Mouse (Mus musculus): Measurements from ENCODE around the gene Gpbp1. TPM values are rescaled to one million over a fixed set of nuclear protein-coding genes. Genes with fewer than 3 reads are reported as not detected.
A peak's percentile ranks its signal among the peaks of the same experiment; 100 is the strongest.

Gpbp1 gene
- polyA plus RNA-seq (2012; fragmentation: generic; extraction: Trizol): 20.3 TPM

- peak within 1 kb of the TSS; percentile 77 for H3K4me3 ChIP-seq
- TF ChIP-seq TCF12 (IDR thresholded peaks at IDR 0.05; ENCODE audit: insufficient read depth, poor library complexity, severe bottlenecking) (no peak), TCF3 (IDR thresholded peaks at IDR 0.05; ENCODE audit: insufficient read length, low read depth) (no peak), MAX (IDR thresholded peaks at IDR 0.05; ENCODE audit: low read depth) (no peak), USF1 (IDR thresholded peaks at IDR 0.05; ENCODE audit: low read depth) (no peak), MYOD1 (IDR thresholded peaks at IDR 0.05; ENCODE audit: control insufficient read depth in 1 of 3, insufficient read length in 2 of 3, low read depth in 2 of 3) (peak in 2 of 3 experiments; percentile 47 to 75), E2F4 (IDR thresholded peaks at IDR 0.05; ENCODE audit: insufficient read depth) (peak; percentile 55), POLR2AphosphoS2 (IDR thresholded peaks at IDR 0.05; ENCODE audit: insufficient read length, low read depth) (peak; percentile 84), CEBPB (IDR thresholded peaks at IDR 0.05; ENCODE audit: insufficient read depth, poor library complexity, severe bottlenecking) (no peak), MYOG (IDR thresholded peaks at IDR 0.05; ENCODE audit: control insufficient read depth in 1 of 3, insufficient read depth in 1 of 3, insufficient read length in 2 of 3, low read depth in 2 of 3) (peak in 2 of 3 experiments; percentile 67 to 71), POLR2A (IDR thresholded peaks at IDR 0.05; ENCODE audit: insufficient read length, low read depth) (peak; percentile 80)
- H3K36me3 ChIP-seq (ENCODE audit: control insufficient read depth, insufficient read depth): no peaks in the 10 kb centered on the region
- peaks cover 39% of the 10 kb centered on the region for H3K79me2 ChIP-seq (ENCODE audit: control insufficient read depth, insufficient read depth)
- H3K27me3 ChIP-seq (ENCODE audit: control insufficient read depth, insufficient read depth, insufficient read length): peaks cover 8% of the 10 kb centered on the region
- H3K4me2 ChIP-seq (ENCODE audit: low read depth): peak within 1 kb of the TSS; percentile 87
- H3ac ChIP-seq (ENCODE audit: control insufficient read depth, insufficient read length): peak within 1 kb of the TSS; percentile 62
These were observed at the start of gene Gpbp1 for GRCm38 (mm10) chr13:111489802-111490723. Gene Gpbp1, minus strand, starts transcription at chr13:111490111.

- no peak overlapping the region for H3K4me2 ChIP-seq (ENCODE audit: low read depth)
- TF ChIP-seq E2F4 (IDR thresholded peaks at IDR 0.05; ENCODE audit: insufficient read depth) (no peak), TCF3 (IDR thresholded peaks at IDR 0.05; ENCODE audit: insufficient read length, low read depth) (no peak), USF1 (IDR thresholded peaks at IDR 0.05; ENCODE audit: low read depth) (no peak), CEBPB (IDR thresholded peaks at IDR 0.05; ENCODE audit: insufficient read depth, poor library complexity, severe bottlenecking) (no peak), TCF12 (IDR thresholded peaks at IDR 0.05; ENCODE audit: insufficient read depth, poor library complexity, severe bottlenecking) (no peak), MAX (IDR thresholded peaks at IDR 0.05; ENCODE audit: low read depth) (no peak), MYOD1 (IDR thresholded peaks at IDR 0.05; ENCODE audit: control insufficient read depth in 1 of 3, insufficient read length in 2 of 3, low read depth in 2 of 3) (no peak), SRF (IDR thresholded peaks at IDR 0.05; ENCODE audit: control insufficient read depth, insufficient read length, low read depth) (no peak), POLR2AphosphoS2 (IDR thresholded peaks at IDR 0.05; ENCODE audit: insufficient read length, low read depth) (no peak), REST (IDR thresholded peaks at IDR 0.05; ENCODE audit: insufficient read depth, insufficient read length) (no peak), POLR2A (IDR thresholded peaks at IDR 0.05; ENCODE audit: insufficient read length, low read depth) (no peak), MYOG (IDR thresholded peaks at IDR 0.05; ENCODE audit: control insufficient read depth in 1 of 3, insufficient read depth in 1 of 3, insufficient read length in 2 of 3, low read depth in 2 of 3) (no peak)
- H3K36me3 ChIP-seq (ENCODE audit: control insufficient read depth, insufficient read depth): no peaks in the 10 kb centered on the region
These were observed 47.8 kb upstream of the Gpbp1 start for GRCm38 (mm10) chr13:111537718-111538117.

DNA sequence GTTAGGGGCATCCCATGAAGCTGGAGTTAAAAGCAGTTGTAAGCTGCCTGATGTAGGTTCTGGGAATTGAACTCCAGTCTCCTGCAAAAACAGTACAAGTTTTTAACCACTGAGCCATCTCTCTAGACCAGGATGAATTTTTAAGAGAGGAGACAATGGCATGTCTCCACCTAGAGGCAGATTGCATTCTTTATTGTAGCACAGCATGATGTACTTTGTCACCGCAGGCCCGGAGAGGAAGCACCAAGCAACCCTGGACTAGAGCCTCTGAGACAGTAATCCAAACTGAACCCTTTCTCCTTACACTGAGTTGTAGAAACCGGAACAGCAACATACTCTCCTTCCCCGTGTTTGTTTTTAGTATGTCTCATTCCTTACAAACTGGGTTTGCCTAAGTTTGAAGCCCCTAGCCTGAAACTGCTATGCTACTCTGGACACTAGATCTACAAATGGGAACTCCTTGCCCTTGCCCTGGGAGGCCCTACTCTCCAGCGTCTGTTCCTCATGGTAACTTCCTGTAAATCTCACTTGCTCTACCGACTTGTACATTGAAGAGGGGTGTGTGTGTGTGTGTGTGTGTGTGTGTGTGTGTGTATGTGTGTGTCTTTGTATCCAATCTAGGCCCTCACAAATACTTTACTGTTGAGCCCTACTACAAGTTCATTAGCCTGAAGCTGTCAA lies 46.4 kb upstream of the Gpbp1 start:
- H3K79me2 ChIP-seq (ENCODE audit: control insufficient read depth, insufficient read depth): no peaks in the 10 kb centered on the region
- no peaks in the 10 kb centered on the region for H3K27me3 ChIP-seq (ENCODE audit: control insufficient read depth, insufficient read depth, insufficient read length)
- no peak for TF ChIP-seq TCF3 (IDR thresholded peaks at IDR 0.05; ENCODE audit: insufficient read length, low read depth)
- TF ChIP-seq POLR2AphosphoS2 (IDR thresholded peaks at IDR 0.05; ENCODE audit: insufficient read length, low read depth): no peak
- TF ChIP-seq MYOD1 (IDR thresholded peaks at IDR 0.05; ENCODE audit: control insufficient read depth in 1 of 3, insufficient read length in 2 of 3, low read depth in 2 of 3): no peak
- no peak overlapping the region for H3ac ChIP-seq (ENCODE audit: control insufficient read depth, insufficient read length)
- H3K36me3 ChIP-seq (ENCODE audit: control insufficient read depth, insufficient read depth): no peaks in the 10 kb centered on the region
- no peak overlapping the region for H3K4me2 ChIP-seq (ENCODE audit: low read depth)
- no peak overlapping the region for H3K4me3 ChIP-seq

More at GRCm38 (mm10) chr13:111537718-111538117, 47.8 kb upstream of the Gpbp1 start:
- no peaks in the 10 kb centered on the region for H3K79me2 ChIP-seq (ENCODE audit: control insufficient read depth, insufficient read depth)
- H3K27me3 ChIP-seq (ENCODE audit: control insufficient read depth, insufficient read depth, insufficient read length): no peaks in the 10 kb centered on the region
- H3ac ChIP-seq (ENCODE audit: control insufficient read depth, insufficient read length): no peak overlapping the region
- no peak overlapping the region for H3K4me3 ChIP-seq

DNA sequence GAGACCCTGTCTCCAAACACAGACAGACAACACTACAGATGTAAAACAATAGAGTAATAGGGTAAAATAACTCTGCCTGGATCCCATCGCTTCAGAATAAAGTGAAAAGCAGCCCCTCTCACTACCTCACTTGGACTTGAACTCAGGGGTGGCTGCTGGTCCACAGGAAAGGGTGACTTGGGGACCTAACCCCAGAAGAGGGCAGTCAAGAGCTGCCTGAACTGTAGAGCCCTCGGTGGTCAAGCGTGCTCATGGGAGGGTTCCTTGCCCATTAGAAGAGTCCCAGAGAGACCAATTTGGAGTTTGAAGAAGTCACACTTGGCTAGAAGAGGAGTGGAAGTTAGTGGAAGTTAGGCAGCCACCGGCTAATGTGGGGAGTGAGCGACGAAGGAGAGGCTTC lies 44.2 kb upstream of the Gpbp1 start:
- Histone ChIP-seq H3K4me2 (ENCODE audit: low read depth) (no peak overlapping the region), H3K36me3 (ENCODE audit: control insufficient read depth, insufficient read depth) (no peaks in the 10 kb centered on the region)
- no peak for TF ChIP-seq MYOG (IDR thresholded peaks at IDR 0.05; ENCODE audit: control insufficient read depth in 1 of 3, insufficient read depth in 1 of 3, insufficient read length in 2 of 3, low read depth in 2 of 3)
- no peak for TF ChIP-seq E2F4 (IDR thresholded peaks at IDR 0.05; ENCODE audit: insufficient read depth)
- TF ChIP-seq REST (IDR thresholded peaks at IDR 0.05; ENCODE audit: insufficient read depth, insufficient read length): no peak
- no peak for TF ChIP-seq USF1 (IDR thresholded peaks at IDR 0.05; ENCODE audit: low read depth)
- TF ChIP-seq POLR2AphosphoS2 (IDR thresholded peaks at IDR 0.05; ENCODE audit: insufficient read length, low read depth): no peak
- TF ChIP-seq TCF12 (IDR thresholded peaks at IDR 0.05; ENCODE audit: insufficient read depth, poor library complexity, severe bottlenecking): no peak
- TF ChIP-seq TCF3 (IDR thresholded peaks at IDR 0.05; ENCODE audit: insufficient read length, low read depth): no peak
- TF ChIP-seq CEBPB (IDR thresholded peaks at IDR 0.05; ENCODE audit: insufficient read depth, poor library complexity, severe bottlenecking): no peak
- TF ChIP-seq MYOD1 (IDR thresholded peaks at IDR 0.05; ENCODE audit: control insufficient read depth in 1 of 3, insufficient read length in 2 of 3, low read depth in 2 of 3): no peak
- TF ChIP-seq MAX (IDR thresholded peaks at IDR 0.05; ENCODE audit: low read depth): no peak
- TF ChIP-seq SRF (IDR thresholded peaks at IDR 0.05; ENCODE audit: control insufficient read depth, insufficient read length, low read depth): no peak
- TF ChIP-seq POLR2A (IDR thresholded peaks at IDR 0.05; ENCODE audit: insufficient read length, low read depth): no peak

More for the DNA sequence above, 44.2 kb upstream of the Gpbp1 start:
- Histone ChIP-seq H3ac (ENCODE audit: control insufficient read depth, insufficient read length) (no peak overlapping the region), H3K4me3 (no peak overlapping the region), H3K27me3 (ENCODE audit: control insufficient read depth, insufficient read depth, insufficient read length) (no peaks in the 10 kb centered on the region), H3K79me2 (ENCODE audit: control insufficient read depth, insufficient read depth) (no peaks in the 10 kb centered on the region)

Data from myocyte (in vitro differentiated cells).